Mouse (Mus musculus) cerebellum, postnatal 14 days (tissue): ENCODE data around the gene Sugt1.
A peak's percentile ranks its signal among the peaks of the same experiment; 100 is the strongest.

ENCODE experiments used
- DNase-seq, 2 experiments: peaks; one replicate each; pipeline ENCODE4 v3.0.0; 2021; ENCODE audit warnings: mixed read lengths in 2 of 2

Gene Sugt1

DNA sequence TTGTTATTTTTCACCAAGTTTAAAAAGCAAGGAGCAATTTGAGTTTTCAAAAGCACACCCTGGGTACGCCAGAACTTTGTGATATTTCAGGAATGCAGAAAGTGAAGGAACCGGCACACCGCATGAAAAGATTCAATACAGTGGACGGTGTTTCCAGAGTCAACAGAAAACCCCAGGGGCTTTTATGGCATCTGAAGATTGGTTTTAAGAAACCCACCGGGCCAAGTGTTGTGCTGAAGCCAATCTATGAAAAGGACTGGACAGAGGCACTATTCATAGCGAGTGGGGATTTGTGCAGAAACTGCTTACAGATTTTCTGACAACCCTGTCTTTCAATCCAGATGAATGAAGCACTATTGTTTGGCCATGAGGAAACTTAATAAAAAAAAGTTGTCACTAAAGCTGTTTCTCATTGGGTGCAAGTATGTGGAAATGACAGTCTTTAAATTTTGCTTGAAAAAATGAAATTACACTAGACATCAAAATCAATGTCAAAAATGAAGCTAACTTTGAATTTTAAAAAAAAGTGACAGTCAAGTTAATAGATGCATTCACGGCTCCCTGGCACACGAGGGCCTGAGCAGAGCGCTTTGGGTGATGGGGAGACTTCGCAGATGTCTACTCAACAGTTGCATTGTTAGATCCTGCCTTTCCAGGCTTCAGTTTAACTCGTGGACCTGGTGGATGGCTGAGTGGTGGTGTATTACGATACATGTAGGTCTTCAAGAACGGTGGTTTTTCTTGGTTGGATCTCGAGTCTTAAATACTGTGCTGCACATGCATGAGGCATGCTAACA, 90.6 kb downstream of the Sugt1 start:
- DNase-seq = no peak

- peak; percentile 72 to 84 for DNase-seq
These were observed 93.2 kb downstream of the Sugt1 start for GRCm38 (mm10) chr14:79680652-79681051.
